In genomic region chr14:18506168-18506567, GRCm38 (mm10) we compare ENCODE assay signal across 9 mouse cellular contexts.
DNase-seq lines count a peak whose midpoint lies in the region; ATAC-seq and TF ChIP-seq lines count a peak whose summit lies in the region.
"Had no signal": no experiment of that assay in that cellular context is flagged by ENCODE, and none has a peak within 500 bp of the region (broad histone marks: within the 10 kb centered on the region; RNA-seq: fewer than 3 reads in every experiment).

No protein-coding gene starts in this region.

- no peak for ATAC-seq in heart, embryonic 11.5 days (replicated peaks; ENCODE audit: insufficient number of reproducible peaks, low FRiP score, low TSS enrichment)
- ATAC-seq in Patski, result no peak
- ATAC-seq in erythroid progenitor cell, adult 5-6 weeks (replicated peaks; ENCODE audit: low FRiP score, poor library complexity, severe bottlenecking), result no peak
- ATAC-seq in megakaryocyte, adult 5-6 weeks (ENCODE audit: poor library complexity, severe bottlenecking), result no peak

- H3K9ac ChIP-seq in heart, adult 2 months (ENCODE audit: low read depth, low read length), result no peak overlapping the region
- no peak overlapping the region for H3K9ac ChIP-seq in heart, embryonic 11.5 days (ENCODE audit: low read depth, low read length)

- intact Hi-C loops in heart, adult 2 months (cut with DNase I), result loop anchor here (5.0 kb wide), 1 partner anchor 506 kb away; no protein-coding TSS in a partner anchor

- H3K36me3 ChIP-seq in heart, adult 2 months (ENCODE audit: control insufficient read depth, insufficient read depth, low read length), result no peaks in the 10 kb centered on the region
- no peaks in the 10 kb centered on the region for H3K36me3 ChIP-seq in heart, embryonic 11.5 days (ENCODE audit: control insufficient read depth, insufficient read depth, low read length)

- no peak overlapping the region for H3K4me2 ChIP-seq in heart, embryonic 11.5 days

- H3K79me2 ChIP-seq in heart, adult 2 months (replicated peaks; ENCODE audit: control insufficient read depth, insufficient read depth, low read length), result no peaks in the 10 kb centered on the region

- TF ChIP-seq POLR2A in heart, adult 2 months (IDR thresholded peaks at IDR 0.05; ENCODE audit: insufficient read depth, low read depth, low read length), result no peak

- in situ Hi-C loops in Patski (cut with MboI; ENCODE audit: low pct_unique_long_range_greater_than_20kb), result no loop called here

- no peaks in the 10 kb centered on the region for H3K4me1 ChIP-seq in heart, adult 2 months (ENCODE audit: control insufficient read depth, insufficient read depth, low read length)
- no peaks in the 10 kb centered on the region for H3K4me1 ChIP-seq in heart, embryonic 11.5 days (ENCODE audit: control insufficient read depth, insufficient read depth, low read length)
- H3K4me1 ChIP-seq: megakaryocyte, embryonic 14.5 days had no signal

- peak; percentile 69 for TF ChIP-seq CTCF in heart, adult 2 months (IDR thresholded peaks at IDR 0.05)
- peak; percentile 70 for TF ChIP-seq CTCF in Patski (IDR thresholded peaks at IDR 0.05)

- POLR2A ChIA-PET in Patski (lab: Charles Lee), result no interaction called here

- no peak overlapping the region for H3K27ac ChIP-seq in heart, adult 2 months
- no peak overlapping the region for H3K27ac ChIP-seq in heart, embryonic 11.5 days (ENCODE audit: low read depth, low read length)

- no peaks in the 10 kb centered on the region for H3K9me3 ChIP-seq in heart, embryonic 11.5 days (replicated peaks; ENCODE audit: control insufficient read depth, low read length)
- H3K9me3 ChIP-seq: megakaryocyte, embryonic 14.5 days had no signal

- H3K27me3 ChIP-seq in heart, adult 2 months (ENCODE audit: control insufficient read depth, insufficient read depth, low read length), result no peaks in the 10 kb centered on the region
- no peaks in the 10 kb centered on the region for H3K27me3 ChIP-seq in heart, embryonic 11.5 days (ENCODE audit: control insufficient read depth, insufficient read depth, low read length)
- no peaks in the 10 kb centered on the region for H3K27me3 ChIP-seq in Patski
- H3K27me3 ChIP-seq: megakaryocyte, embryonic 14.5 days had no signal

- WGBS in heart, adult 2 months, result 21% methylated on average over 4 of the region's 4 CpGs
- WGBS in heart, embryonic 11.5 days (ENCODE audit: insufficient replicate concordance), result 58% methylated on average over 4 of the region's 4 CpGs

- DNase-seq in heart, adult 2 months, result no peak
- peak; percentile 48 for DNase-seq in 3T3-L1 (ENCODE audit: low read depth, low spot score)
- no peak for DNase-seq in Patski (ENCODE audit: low read depth, low spot score)
- DNase-seq in heart, postnatal 4 days, result peak; percentile 40
- peak; percentile 7 for DNase-seq in mesoderm, embryonic 11.5 days (ENCODE audit: low read depth, low spot score)

- no peak overlapping the region for H3K4me3 ChIP-seq in heart, adult 2 months
- no peak overlapping the region for H3K4me3 ChIP-seq in heart, embryonic 11.5 days (ENCODE audit: low read depth, low read length)
- H3K4me3 ChIP-seq: megakaryocyte, embryonic 14.5 days had no signal

- TF ChIP-seq EP300 in heart, adult 2 months (IDR thresholded peaks at IDR 0.05; ENCODE audit: insufficient read depth, low read depth, low read length), result no peak

- CTCF ChIA-PET in Patski (lab: Charles Lee), result no interaction called here

Comparison
In these comparisons a context has a peak if more than half of its experiments do, and no peak if none do; other contexts are left out.
1. DNase-seq: peak in 3T3-L1 (single experiment), heart, postnatal 4 days (single experiment) and mesoderm, embryonic 11.5 days (single experiment); none in heart, adult 2 months (0 of 2) and Patski (single experiment).